Mouse (Mus musculus) CD4-positive, CD25-positive, alpha-beta regulatory T cell, adult 4 months (primary cell): ENCODE measurements around the gene Rps15. TPM values are rescaled to one million over a fixed set of nuclear protein-coding genes. Genes with fewer than 3 reads are reported as not detected.

Source experiments
- ATAC-seq: one replicate; pipeline ENCODE4 v1.8.0; 2017
- polyA plus RNA-seq, 2 experiments: library from polyadenylated mRNA; unstranded; fragments of 100-300 nt; shearing (Covaris generic); gene quantifications; one replicate each; pipeline ENCODE4 v1.2.1; 2017

Rps15 gene
- polyA plus RNA-seq, 2 experiments from 2014 or later: 1,622 to 1,794 TPM

DNA sequence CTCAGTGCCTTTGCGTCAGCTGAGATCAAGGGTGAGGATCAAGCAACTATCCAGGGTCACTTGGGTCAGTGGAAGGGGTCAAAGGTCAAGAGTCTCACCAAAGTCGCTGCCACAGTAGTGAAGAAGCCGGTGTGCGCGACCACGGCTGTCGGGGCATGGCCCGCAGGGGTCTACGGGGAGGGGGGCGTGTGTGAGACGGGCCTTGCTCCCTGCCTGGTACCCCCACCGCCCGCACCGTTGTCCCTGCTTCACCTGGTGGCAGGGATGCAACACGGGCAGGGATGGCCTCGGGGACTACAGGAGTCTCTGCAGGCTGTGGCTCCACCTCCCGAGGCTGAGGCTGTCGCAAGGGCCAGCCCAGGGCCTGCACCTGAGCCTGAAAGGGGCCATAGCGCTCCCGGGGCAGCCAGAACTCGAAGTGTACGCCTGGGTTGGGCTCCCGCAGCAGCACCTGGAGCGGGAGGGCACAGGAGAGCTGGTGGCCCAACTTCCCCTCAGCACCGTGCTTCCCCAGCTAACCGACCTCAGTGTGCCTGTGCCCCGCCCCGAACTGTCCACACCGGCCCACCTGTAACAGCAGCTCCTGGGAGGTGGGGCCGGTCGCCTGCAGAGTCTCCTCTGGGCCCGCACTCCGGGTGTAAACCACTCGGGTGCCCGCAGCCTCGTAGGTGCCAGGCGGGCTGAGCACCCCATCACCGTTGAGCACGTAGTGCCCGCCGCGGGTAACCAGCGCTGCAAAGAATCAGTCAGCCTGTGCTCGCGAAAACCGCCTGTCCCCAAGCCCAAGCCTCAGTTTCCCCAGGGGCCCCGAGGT lies 49.4 kb downstream of the Rps15 start:
- no peak for ATAC-seq

GRCm38 (mm10) chr10:80342305-80342748 lies 50.1 kb downstream of the Rps15 start:
- no peak for ATAC-seq

DNA sequence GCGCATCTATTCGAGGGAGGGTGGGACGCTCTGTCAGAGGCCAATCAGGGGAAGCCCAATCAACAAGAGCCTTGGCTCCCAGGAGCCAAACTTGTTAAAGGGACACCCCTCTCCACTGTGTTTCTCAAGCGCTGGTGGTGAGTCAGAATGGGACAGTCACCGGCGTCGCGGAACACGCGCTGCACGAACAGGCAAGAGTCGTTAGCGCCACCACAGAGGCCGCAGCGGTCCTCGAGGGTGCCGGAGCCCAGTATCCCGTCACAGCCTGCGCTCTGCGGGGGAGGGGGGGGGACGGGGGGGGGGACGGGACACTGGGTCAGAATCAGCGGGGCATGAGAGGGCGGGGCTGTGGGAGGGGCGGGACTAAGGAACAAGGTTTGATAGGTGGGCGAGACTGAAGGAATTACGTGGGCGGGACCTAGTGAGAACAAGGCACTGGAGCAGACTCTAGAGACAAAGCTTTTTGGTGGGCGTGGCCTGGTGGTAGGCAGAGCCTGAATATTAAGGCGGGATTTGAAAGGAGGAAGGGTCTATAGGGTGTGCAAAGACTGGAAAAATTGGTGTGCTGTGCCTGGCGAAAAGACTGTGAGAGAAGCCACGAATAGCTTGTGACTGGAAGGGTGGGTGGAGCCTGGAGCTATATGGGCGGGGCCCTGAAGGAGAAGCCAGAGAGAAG lies 50.6 kb downstream of the Rps15 start:
- ATAC-seq: peak; percentile 63

GRCm38 (mm10) chr10:80343425-80343895 lies 51.2 kb downstream of the Rps15 start:
- no peak for ATAC-seq

Other genes starting within 250 kb of the Rps15 start
- gene Gpx4, start 245.3 kb upstream of the Rps15 start, polyA plus RNA-seq: 100 to 1,000 TPM; 450 to 480 TPM
- 10 to 100 TPM; 28.4 to 54.8 TPM for gene Sbno2, start 186.9 kb upstream of the Rps15 start, polyA plus RNA-seq
- gene Stk11, start 176.7 kb upstream of the Rps15 start, polyA plus RNA-seq: 10 to 100 TPM; 19.2 to 30.7 TPM
- 100 to 1,000 TPM; 303 to 370 TPM for gene Atp5d, start 153.8 kb upstream of the Rps15 start, polyA plus RNA-seq
- 1 to 10 TPM; 1.3 to 1.4 TPM for gene Cbarp, start 151.6 kb upstream of the Rps15 start, polyA plus RNA-seq
- 1 to 10 TPM; 4.6 to 8.2 TPM for gene Midn, start 144.2 kb upstream of the Rps15 start, polyA plus RNA-seq
- gene Cirbp, start 126.5 kb upstream of the Rps15 start, polyA plus RNA-seq: 100 to 1,000 TPM; 124 to 272 TPM
- 10 to 100 TPM; 21.6 to 23.5 TPM for gene 1600002K03Rik, start 119.5 kb upstream of the Rps15 start, polyA plus RNA-seq
- gene Efna2, start 113.0 kb upstream of the Rps15 start, polyA plus RNA-seq: under 1 TPM in 1 of 2 experiments, not detected in 1; 0.28 TPM
- gene Mum1, start 66.0 kb upstream of the Rps15 start, polyA plus RNA-seq: 10 to 100 TPM; 73.3 to 96.9 TPM
- gene Ndufs7, start 43.3 kb upstream of the Rps15 start, polyA plus RNA-seq: 100 to 1,000 TPM; 231 to 237 TPM
- under 1 TPM in 1 of 2 experiments, not detected in 1; 0.47 TPM for gene Gamt, start 31.4 kb upstream of the Rps15 start, polyA plus RNA-seq
- gene Dazap1, start 31.0 kb upstream of the Rps15 start, polyA plus RNA-seq: 10 to 100 TPM; 10.4 to 14.7 TPM
- gene Apc2, start 3.5 kb downstream of the Rps15 start, polyA plus RNA-seq: under 1 TPM in 1 of 2 experiments, not detected in 1; 0.16 TPM
- 10 to 100 TPM; 47.1 to 59.9 TPM for gene 2310011J03Rik, start 28.1 kb downstream of the Rps15 start, polyA plus RNA-seq
- 10 to 100 TPM; 11.9 to 12.3 TPM for gene Pcsk4, start 37.0 kb downstream of the Rps15 start, polyA plus RNA-seq
- gene Reep6, start 37.5 kb downstream of the Rps15 start, polyA plus RNA-seq: under 1 TPM in 1 of 2 experiments, not detected in 1; 0.51 TPM
- not detected for gene Adamtsl5, start 56.0 kb downstream of the Rps15 start, polyA plus RNA-seq
- gene Plk5, start 64.0 kb downstream of the Rps15 start, polyA plus RNA-seq: not detected
- gene Mex3d, start 95.2 kb downstream of the Rps15 start, polyA plus RNA-seq: 1 to 10 TPM in 1 of 2 experiments, not detected in 1; 1.3 TPM
- 10 to 100 TPM; 26.7 to 27.2 TPM for gene Mbd3, start 107.1 kb downstream of the Rps15 start, polyA plus RNA-seq
- gene Uqcr11, start 114.4 kb downstream of the Rps15 start, polyA plus RNA-seq: 100 to 1,000 TPM; 268 to 337 TPM
- 1 to 10 TPM; 7.5 to 8.5 TPM for gene Tcf3, start 141.2 kb downstream of the Rps15 start, polyA plus RNA-seq
- not detected for gene Onecut3, start 202.4 kb downstream of the Rps15 start, polyA plus RNA-seq
- gene Atp8b3, start 246.7 kb downstream of the Rps15 start, polyA plus RNA-seq: not detected